Comparison of ENCODE assay signal across 24 mouse cellular contexts in genomic region chr5:121276808-121277207, GRCm38 (mm10).
"Had no signal": no experiment of that assay in that cellular context is flagged by ENCODE, and none has a peak within 500 bp of the region (broad histone marks: within the 10 kb centered on the region; RNA-seq: fewer than 3 reads in every experiment).

No protein-coding gene starts in this region.

- H3K9me3 ChIP-seq: heart, embryonic 10.5 days; heart, embryonic 12.5 days; hindbrain, embryonic 10.5 days; hindbrain, embryonic 12.5 days; intestine, embryonic 15.5 days; limb, embryonic 10.5 days; limb, embryonic 12.5 days had no signal

- H3K27ac ChIP-seq: gastrocnemius, adult 2 months; heart, embryonic 10.5 days; hindbrain, embryonic 10.5 days; hindbrain, embryonic 12.5 days; hindbrain, embryonic 14.5 days; intestine, embryonic 15.5 days; layer of hippocampus, adult 2 months; left cerebral cortex, adult 2 months; limb, embryonic 10.5 days; limb, embryonic 12.5 days had no signal

- H3K4me2 ChIP-seq: heart, embryonic 12.5 days; hindbrain, embryonic 12.5 days; hindbrain, embryonic 14.5 days; intestine, embryonic 15.5 days; limb, embryonic 12.5 days had no signal

- H3K4me3 ChIP-seq: gastrocnemius, adult 2 months; heart, embryonic 10.5 days; heart, embryonic 12.5 days; hindbrain, embryonic 10.5 days; hindbrain, embryonic 12.5 days; intestine, embryonic 15.5 days; layer of hippocampus, adult 2 months; left cerebral cortex, adult 2 months; limb, embryonic 10.5 days; limb, embryonic 12.5 days had no signal

- ATAC-seq: hindbrain, embryonic 16.5 days; inflammation-experienced regulatory T-cells, adult 6 months; intestine, embryonic 15.5 days; intestine, postnatal 0 days had no signal

- H3K4me1 ChIP-seq: heart, embryonic 10.5 days; hindbrain, embryonic 10.5 days; hindbrain, embryonic 12.5 days; intestine, embryonic 15.5 days; limb, embryonic 10.5 days; limb, embryonic 12.5 days had no signal

- DNase-seq: gastrocnemius, adult 2 months; gastrocnemius, postnatal 10 days; gastrocnemius, postnatal 25 days; heart, adult 18-20 months; heart, postnatal 10 days; heart, postnatal 4 days; kidney, adult 18-20 months; kidney, adult 8-10 months; kidney, postnatal 10 days; kidney, postnatal 25 days; kidney, postnatal 4 days had no signal

- H3K9ac ChIP-seq: heart, embryonic 12.5 days; hindbrain, embryonic 12.5 days; hindbrain, embryonic 14.5 days; intestine, embryonic 15.5 days; limb, embryonic 12.5 days had no signal

- H3K27me3 ChIP-seq: heart, embryonic 12.5 days; hindbrain, embryonic 12.5 days; intestine, embryonic 15.5 days; limb, embryonic 12.5 days had no signal
